Mouse (Mus musculus) bone marrow, adult 2 months (tissue): ENCODE measurements around the gene Wdr26.

Source experiments
- CTCF ChIP-seq: fragments of 200-500 bp; IDR thresholded peaks from 2 replicates; pipeline ENCODE4 v1.5.1; 2011; ENCODE audit warnings: low read length, control low read depth; ENCODE audit not compliant: control insufficient read depth, insufficient read depth
- POLR2A ChIP-seq: fragments of 200-500 bp; IDR thresholded peaks from 2 replicates; pipeline ENCODE4 v1.6.1; 2011; ENCODE audit warnings: low read depth, mild to moderate bottlenecking, control low read depth, low read length, borderline replicate concordance; ENCODE audit not compliant: control insufficient read depth

GRCm38 (mm10) chr1:181228591-181228990, 16.8 kb upstream of the Wdr26 start:
- TF ChIP-seq CTCF (no peak), POLR2A (no peak)
